Comparison of ENCODE assay signal across 8 mouse cellular contexts in the genomic region with DNA sequence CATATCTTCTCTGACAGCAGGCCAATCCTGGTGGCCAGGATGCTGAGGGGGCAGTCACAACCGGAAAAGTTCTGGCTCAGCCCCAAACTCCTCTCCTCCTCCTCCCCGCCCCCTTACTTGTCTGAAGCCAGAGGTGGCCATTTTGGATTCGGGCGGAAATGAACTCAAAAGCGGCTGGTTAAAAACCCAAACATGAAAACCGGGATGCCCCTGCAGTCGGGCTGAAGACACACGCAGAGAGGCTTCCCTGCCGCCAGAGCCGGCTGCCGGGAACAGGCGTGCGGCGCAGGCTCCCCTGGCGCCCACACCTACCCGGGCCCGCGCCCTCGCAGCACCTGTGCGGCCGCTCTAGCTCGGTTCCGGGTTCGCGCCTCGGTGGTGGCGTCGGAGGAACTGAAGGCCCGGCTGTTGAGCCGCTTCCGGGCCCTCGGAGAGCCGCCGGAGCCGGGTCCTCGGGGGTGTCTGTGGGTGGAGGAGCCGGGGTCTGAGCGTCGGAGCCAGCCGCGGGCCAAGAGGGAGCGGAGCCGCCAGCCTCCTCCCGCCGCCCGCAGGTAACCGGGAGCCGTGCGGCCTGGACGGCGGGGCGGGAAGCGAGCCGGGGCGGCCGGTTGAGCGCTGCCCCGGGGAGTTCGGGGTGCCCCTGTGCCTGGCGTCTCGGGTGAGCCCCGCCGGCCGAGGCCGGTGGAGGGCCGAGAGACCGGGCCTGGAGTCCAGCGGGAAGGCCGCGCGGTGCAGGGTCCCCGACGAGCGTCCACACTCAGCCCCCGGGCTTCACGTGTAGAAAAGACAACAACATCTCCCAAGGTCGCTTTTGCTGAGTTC. TPM values are rescaled to one million over a fixed set of nuclear protein-coding genes. Genes with fewer than 3 reads are reported as not detected.
DNase-seq lines count a peak whose midpoint lies in the region; ATAC-seq lines count a peak whose summit lies in the region.

No protein-coding gene starts in this region.

- H3K9me3 ChIP-seq in heart, embryonic 13.5 days, result no peaks in the 10 kb centered on the region
- no peaks in the 10 kb centered on the region for H3K9me3 ChIP-seq in liver, embryonic 12.5 days (replicated peaks)
- H3K9me3 ChIP-seq in stomach, embryonic 15.5 days, result no peaks in the 10 kb centered on the region

- H3K36me3 ChIP-seq in heart, embryonic 13.5 days, result peaks cover 18% of the 10 kb centered on the region
- H3K36me3 ChIP-seq in liver, embryonic 12.5 days, result peaks cover 24% of the 10 kb centered on the region
- peaks cover 4% of the 10 kb centered on the region; the same call in 1 of the 2 replicates for H3K36me3 ChIP-seq in stomach, embryonic 15.5 days

- H3K4me2 ChIP-seq in heart, embryonic 13.5 days, result peak overlapping the region; percentile 88
- H3K4me2 ChIP-seq in liver, embryonic 12.5 days, result peak overlapping the region; percentile 81
- H3K4me2 ChIP-seq in stomach, embryonic 15.5 days, result peak overlapping the region; percentile 71

- peak; percentile 85 for ATAC-seq in heart, embryonic 13.5 days (ENCODE audit: extremely low read depth, insufficient number of reproducible peaks, low FRiP score, low TSS enrichment)
- peak; percentile 92 for ATAC-seq in liver, embryonic 12.5 days
- peak; percentile 92 for ATAC-seq in stomach, embryonic 15.5 days (ENCODE audit: insufficient read depth, low FRiP score, low read depth)

- peak overlapping the region; percentile 76 for H3K27ac ChIP-seq in brown adipose tissue, adult 24 weeks (replicated peaks; ENCODE audit: low read depth, low read length)
- H3K27ac ChIP-seq in heart, embryonic 13.5 days (replicated peaks), result peak overlapping the region; percentile 61
- H3K27ac ChIP-seq in liver, embryonic 12.5 days, result peak overlapping the region; percentile 73
- peak overlapping the region; percentile 76 for H3K27ac ChIP-seq in stomach, embryonic 15.5 days

- under 1% methylated on average over 75 of the region's 77 CpGs for WGBS in heart, embryonic 13.5 days
- WGBS in liver, embryonic 12.5 days (ENCODE audit: insufficient replicate concordance), result under 1% methylated on average over 71 of the region's 77 CpGs
- under 1% methylated on average over 77 of the region's 77 CpGs for WGBS in stomach, embryonic 15.5 days

- no peaks in the 10 kb centered on the region for H3K27me3 ChIP-seq in heart, embryonic 13.5 days (replicated peaks)
- no peaks in the 10 kb centered on the region for H3K27me3 ChIP-seq in liver, embryonic 12.5 days (replicated peaks)
- no peaks in the 10 kb centered on the region for H3K27me3 ChIP-seq in stomach, embryonic 15.5 days (replicated peaks)

- H3K4me3 ChIP-seq in brown adipose tissue, adult 24 weeks (ENCODE audit: insufficient read depth, low read depth, low read length), result peak overlapping the region; percentile 96
- H3K4me3 ChIP-seq in heart, embryonic 13.5 days, result peak overlapping the region; percentile 95
- H3K4me3 ChIP-seq in liver, embryonic 12.5 days, result peak overlapping the region; percentile 95
- H3K4me3 ChIP-seq in stomach, embryonic 15.5 days (replicated peaks), result peak overlapping the region; percentile 93

- H3K9ac ChIP-seq in heart, embryonic 13.5 days, result peak overlapping the region; percentile 96
- H3K9ac ChIP-seq in liver, embryonic 12.5 days, result peak overlapping the region; percentile 95
- H3K9ac ChIP-seq in stomach, embryonic 15.5 days, result peak overlapping the region; percentile 83

- no peaks in the 10 kb centered on the region; the same call in none of the 2 replicates for H3K4me1 ChIP-seq in brown adipose tissue, adult 24 weeks (ENCODE audit: control insufficient read depth, insufficient read depth, insufficient read length, low read length)
- peaks cover 23% of the 10 kb centered on the region for H3K4me1 ChIP-seq in heart, embryonic 13.5 days
- peaks cover 32% of the 10 kb centered on the region for H3K4me1 ChIP-seq in liver, embryonic 12.5 days
- peaks cover 11% of the 10 kb centered on the region for H3K4me1 ChIP-seq in stomach, embryonic 15.5 days

- DNase-seq in CD4-positive, CD25-positive, alpha-beta regulatory T cell, adult 2 months (ENCODE audit: low read depth, low spot score), result peak; percentile 93
- DNase-seq in fat pad, adult 2 months (ENCODE audit: extremely low read depth, low read depth, low spot score), result peak; percentile 36
- peak; percentile 94 for DNase-seq in kidney, postnatal 10 days
- peak; percentile 86 to 87 for DNase-seq in natural killer cell, adult 2 months (ENCODE audit: low spot score in 2 of 2)

RNA-seq across cellular contexts. Expression of a gene that starts 0.9 kb away (rescaled TPM):
- 6.2 and 6.3 TPM in 2 replicates for polyA plus RNA-seq in brown adipose tissue, adult 24 weeks (2012; ENCODE audit: insufficient read depth, insufficient read length, missing spikeins)
- polyA plus RNA-seq in heart, embryonic 13.5 days (2015; fragmentation: Nextera tagmentation; extraction: Ambion mirVana), result 10.0 and 11.0 TPM in 2 replicates
- polyA plus RNA-seq in liver, embryonic 12.5 days (2016; fragmentation: Nextera tagmentation; extraction: Ambion mirVana), result 17.0 and 18.8 TPM in 2 replicates
- 15.7 and 17.1 TPM in 2 replicates for polyA plus RNA-seq in stomach, embryonic 15.5 days (2015; fragmentation: Nextera tagmentation; extraction: Ambion mirVana)

Comparison
In these comparisons a context has a peak if more than half of its experiments do, and no peak if none do; other contexts are left out.
1. Peak in every context shown above with its lines: DNase-seq, ATAC-seq, H3K4me3 ChIP-seq and H3K27ac ChIP-seq.
2. DNase-seq: peak in every context shown above with its lines; median percentile 94 in kidney, postnatal 10 days; 93 in CD4-positive, CD25-positive, alpha-beta regulatory T cell, adult 2 months; 86 in natural killer cell, adult 2 months; 36 in fat pad, adult 2 months.